Mouse (Mus musculus) MEL (cell line): ENCODE measurements around the gene Aldh3b2.

Source experiments
- CTCF ChIP-seq, 3 experiments: IDR thresholded peaks in 2 of 3; conservative IDR thresholded peaks in 1 of 3; 2 replicates each; pipeline ENCODE4 v1.5.1; 2011 to 2012; ENCODE audit warnings: low read length in 3 of 3, low read depth in 2 of 3, mild to moderate bottlenecking in 2 of 3, improper control_type of control experiment in 1 of 3, inconsistent platforms in 1 of 3, mixed read lengths in 1 of 3, moderate library complexity in 1 of 3; ENCODE audit not compliant: control insufficient read depth in 1 of 3, insufficient read depth in 1 of 3, poor library complexity in 1 of 3, severe bottlenecking in 1 of 3
- EP300 ChIP-seq, 2 experiments: IDR thresholded peaks; 2 replicates each; pipeline ENCODE4 v1.6.1; 2011; ENCODE audit warnings: improper control_type of control experiment in 2 of 2, low read length in 2 of 2, low read depth in 1 of 2, mild to moderate bottlenecking in 1 of 2
- NRF1 ChIP-seq: IDR thresholded peaks from 2 replicates; pipeline ENCODE4 v1.6.1; 2014; ENCODE audit warnings: low read depth, mild to moderate bottlenecking, inconsistent platforms, low read length, improper control_type of control experiment, moderate library complexity; ENCODE audit not compliant: poor library complexity, insufficient read depth, severe bottlenecking
- POLR2A ChIP-seq, 2 experiments: IDR thresholded peaks; 2 replicates each; pipeline ENCODE4 v1.6.1; 2011 to 2012; ENCODE audit warnings: low read length in 2 of 2, mild to moderate bottlenecking in 2 of 2, control low read depth in 1 of 2, improper control_type of control experiment in 1 of 2, low read depth in 1 of 2, moderate library complexity in 1 of 2; ENCODE audit not compliant: control insufficient read depth in 1 of 2, insufficient read depth in 1 of 2, poor library complexity in 1 of 2
- USF2 ChIP-seq, 2 experiments: IDR thresholded peaks; 2 replicates each; pipeline ENCODE4 v1.6.1; 2011 to 2012; ENCODE audit warnings: improper control_type of control experiment in 2 of 2, low read length in 2 of 2, borderline replicate concordance in 1 of 2, inconsistent platforms in 1 of 2, low read depth in 1 of 2, mild to moderate bottlenecking in 1 of 2; ENCODE audit not compliant: insufficient read depth in 1 of 2

DNA sequence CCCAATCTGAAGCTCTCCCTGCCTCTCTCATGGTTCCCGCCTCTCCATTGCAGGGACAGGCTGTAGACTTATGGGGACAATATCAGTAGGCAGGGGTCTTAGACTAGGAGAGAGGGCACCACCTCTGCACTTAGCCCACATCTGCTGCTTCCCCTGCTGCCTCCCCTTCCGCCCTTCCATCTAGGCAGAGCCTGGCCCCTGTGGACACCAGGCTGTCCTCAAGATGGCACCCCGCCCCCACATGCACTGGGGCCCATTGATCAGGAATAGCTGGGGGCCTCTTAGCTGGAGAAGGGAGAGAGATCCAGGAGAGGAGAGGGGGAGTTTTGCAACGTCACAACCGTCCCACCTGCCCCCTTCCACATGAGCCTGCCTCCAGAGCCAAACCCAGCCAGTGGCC lies 20.3 kb downstream of the Aldh3b2 start, which contains the start of gene Tbx10:
- TF ChIP-seq CTCF (IDR thresholded peaks at IDR 0.05 in 2 of 3, conservative IDR thresholded peaks at IDR 0.05 in 1 of 3; ENCODE audit: control insufficient read depth in 1 of 3, insufficient read depth in 1 of 3, low read depth in 2 of 3, low read length in 3 of 3, poor library complexity in 1 of 3, severe bottlenecking in 1 of 3) (no peak), USF2 (IDR thresholded peaks at IDR 0.05; ENCODE audit: borderline replicate concordance in 1 of 2, insufficient read depth in 1 of 2, low read depth in 1 of 2, low read length in 2 of 2) (no peak), NRF1 (no peak), EP300 (IDR thresholded peaks at IDR 0.05; ENCODE audit: low read depth in 1 of 2, low read length in 2 of 2) (no peak), POLR2A (IDR thresholded peaks at IDR 0.05; ENCODE audit: control insufficient read depth in 1 of 2, insufficient read depth in 1 of 2, low read depth in 1 of 2, low read length in 2 of 2, poor library complexity in 1 of 2) (no peak)
